23 mouse cellular contexts compared by ENCODE assay signal in the genomic region with DNA sequence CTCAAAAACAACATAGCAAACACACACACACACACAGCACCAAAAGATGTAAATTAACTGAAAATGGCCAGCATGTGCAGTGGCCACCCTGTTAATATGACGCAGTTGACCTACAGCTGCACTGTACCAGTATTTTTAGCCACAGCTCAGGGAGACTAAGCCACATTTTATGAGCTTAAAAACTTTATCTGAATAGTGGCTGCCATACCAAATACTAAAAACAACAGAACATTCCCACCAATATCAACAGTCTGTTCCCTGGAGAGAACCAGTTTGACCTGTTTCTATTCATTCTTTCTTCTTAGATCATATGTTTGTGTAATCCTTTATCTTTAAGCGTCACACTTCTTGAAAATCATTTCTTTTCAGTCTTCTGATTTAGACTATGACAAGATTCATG. TPM values are rescaled to one million over a fixed set of nuclear protein-coding genes. Genes with fewer than 3 reads are reported as not detected.
"Had no signal": no experiment of that assay in that cellular context is flagged by ENCODE, and none has a peak within 500 bp of the region (broad histone marks: within the 10 kb centered on the region; RNA-seq: fewer than 3 reads in every experiment).

No protein-coding gene starts in this region.

- H3K27ac ChIP-seq: limb, embryonic 13.5 days; liver, embryonic 13.5 days; macrophage; midbrain, embryonic 12.5 days; neural tube, embryonic 13.5 days had no signal

- H3K4me1 ChIP-seq: limb, embryonic 13.5 days; liver, embryonic 13.5 days; lung, embryonic 15.5 days; midbrain, embryonic 12.5 days; neural tube, embryonic 13.5 days had no signal

- DNase-seq: kidney, adult 18-20 months; kidney, adult 9 months; kidney, postnatal 14 days; kidney, postnatal 4 days; left cerebral cortex, postnatal 4 days; liver, embryonic 13.5 days; lung, postnatal 14 days; retina, postnatal 1 day; right cerebral cortex, postnatal 25 days; spleen, adult 18-20 months; thymus, adult 18-20 months; thymus, postnatal 14 days; thymus, postnatal 4 days had no signal

- H3K4me3 ChIP-seq: limb, embryonic 13.5 days; liver, embryonic 13.5 days; lung, embryonic 15.5 days; midbrain, embryonic 12.5 days; myocyte; neural tube, embryonic 13.5 days had no signal

- ATAC-seq: intestine, embryonic 16.5 days; midbrain, embryonic 16.5 days had no signal

- H3K9ac ChIP-seq: limb, embryonic 13.5 days; liver, embryonic 13.5 days; lung, embryonic 15.5 days; midbrain, embryonic 12.5 days; neural tube, embryonic 13.5 days had no signal

- H3K4me2 ChIP-seq: limb, embryonic 13.5 days; liver, embryonic 13.5 days; lung, embryonic 15.5 days; midbrain, embryonic 12.5 days; neural tube, embryonic 13.5 days had no signal

- H3K27me3 ChIP-seq: limb, embryonic 13.5 days; liver, embryonic 13.5 days; lung, embryonic 15.5 days; midbrain, embryonic 12.5 days; neural tube, embryonic 13.5 days had no signal

- H3K9me3 ChIP-seq: limb, embryonic 13.5 days; liver, embryonic 13.5 days; lung, embryonic 15.5 days; midbrain, embryonic 12.5 days; neural tube, embryonic 13.5 days had no signal

RNA-seq across cellular contexts. Expression of gene Ska3, which starts 15.1 kb away (rescaled TPM):
- total RNA-seq: neutrophil, adult 5-6 weeks had no signal
- polyA plus RNA-seq: liver, adult 2 months had no signal
